Mouse (Mus musculus): ENCODE data around the gene Arl15. TPM values are rescaled to one million over a fixed set of nuclear protein-coding genes. Genes with fewer than 3 reads are reported as not detected.

The Arl15 gene
- total and polyA plus RNA-seq, 2 experiments from 2014 or later: 13.6 to 32.6 TPM

GRCm38 (mm10) chr13:114003463-114003862 is 209.2 kb downstream of the Arl15 start:
- DNase-seq (ENCODE audit: low spot score) (no peak), ATAC-seq (no peak)
- no peaks in the 10 kb centered on the region for H3K36me3 ChIP-seq (ENCODE audit: insufficient read depth, low read length)
- 95% methylated on average over 10 of the region's 10 CpGs for WGBS
- H3K9ac ChIP-seq (replicated peaks; ENCODE audit: low read length): no peak overlapping the region
- H3K27ac ChIP-seq: no peak overlapping the region
- no peak overlapping the region for H3K4me3 ChIP-seq (ENCODE audit: low read length)
- no peak for TF ChIP-seq CTCF (IDR thresholded peaks at IDR 0.05; ENCODE audit: low read depth)
- H3K4me1 ChIP-seq (ENCODE audit: insufficient read depth, low read length): no peaks in the 10 kb centered on the region
- no peak overlapping the region for H3K4me2 ChIP-seq (ENCODE audit: low read depth, low read length)
- no peaks in the 10 kb centered on the region for H3K9me3 ChIP-seq (ENCODE audit: low read length)
- no peaks in the 10 kb centered on the region for H3K27me3 ChIP-seq (ENCODE audit: insufficient read depth, low read length)

GRCm38 (mm10) chr13:114004191-114004590 is 209.9 kb downstream of the Arl15 start:
- Histone ChIP-seq H3K9ac (replicated peaks; ENCODE audit: low read length) (no peak overlapping the region), H3K27me3 (ENCODE audit: insufficient read depth, low read length) (no peaks in the 10 kb centered on the region), H3K36me3 (ENCODE audit: insufficient read depth, low read length) (no peaks in the 10 kb centered on the region), H3K9me3 (ENCODE audit: low read length) (no peaks in the 10 kb centered on the region), H3K4me2 (ENCODE audit: low read depth, low read length) (no peak overlapping the region), H3K27ac (no peak overlapping the region), H3K4me1 (ENCODE audit: insufficient read depth, low read length) (no peaks in the 10 kb centered on the region), H3K4me3 (ENCODE audit: low read length) (no peak overlapping the region)
- WGBS: 69% methylated on average over 6 of the region's 6 CpGs
- no peak for ATAC-seq
- TF ChIP-seq CTCF (IDR thresholded peaks at IDR 0.05; ENCODE audit: low read depth): no peak
- no peak for DNase-seq (ENCODE audit: low spot score)

- Histone ChIP-seq H3K27me3 (ENCODE audit: insufficient read depth, low read length) (no peaks in the 10 kb centered on the region), H3K27ac (no peak overlapping the region), H3K4me1 (ENCODE audit: insufficient read depth, low read length) (no peaks in the 10 kb centered on the region), H3K36me3 (ENCODE audit: insufficient read depth, low read length) (no peaks in the 10 kb centered on the region), H3K4me2 (ENCODE audit: low read depth, low read length) (no peak overlapping the region), H3K9ac (replicated peaks; ENCODE audit: low read length) (no peak overlapping the region), H3K4me3 (ENCODE audit: low read length) (no peak overlapping the region), H3K9me3 (ENCODE audit: low read length) (no peaks in the 10 kb centered on the region)
- ATAC-seq (no peak), DNase-seq (ENCODE audit: low spot score) (no peak)
- no peak for TF ChIP-seq CTCF (IDR thresholded peaks at IDR 0.05; ENCODE audit: low read depth)
- 69% methylated on average over 9 of the region's 9 CpGs for WGBS
These were observed 215.5 kb downstream of the Arl15 start for GRCm38 (mm10) chr13:114009786-114010185.

GRCm38 (mm10) chr13:114010521-114010920 is 216.2 kb downstream of the Arl15 start:
- ATAC-seq: no peak
- 82% methylated on average over 9 of the region's 9 CpGs for WGBS

GRCm38 (mm10) chr13:114011019-114011418 is 216.7 kb downstream of the Arl15 start:
- Histone ChIP-seq H3K27me3 (ENCODE audit: insufficient read depth, low read length) (no peaks in the 10 kb centered on the region), H3K36me3 (ENCODE audit: insufficient read depth, low read length) (no peaks in the 10 kb centered on the region), H3K9ac (replicated peaks; ENCODE audit: low read length) (no peak overlapping the region), H3K4me3 (ENCODE audit: low read length) (no peak overlapping the region), H3K4me2 (ENCODE audit: low read depth, low read length) (no peak overlapping the region), H3K9me3 (ENCODE audit: low read length) (no peaks in the 10 kb centered on the region), H3K4me1 (ENCODE audit: insufficient read depth, low read length) (no peaks in the 10 kb centered on the region), H3K27ac (no peak overlapping the region)
- DNase-seq (ENCODE audit: low spot score) (peak; percentile 32), ATAC-seq (peak; percentile 63; the same call in 1 of the 2 replicates)
- no peak for TF ChIP-seq CTCF (IDR thresholded peaks at IDR 0.05; ENCODE audit: low read depth)
- WGBS: 27% methylated on average over 12 of the region's 12 CpGs

More at GRCm38 (mm10) chr13:114010521-114010920, 216.2 kb downstream of the Arl15 start:
- H3K27ac ChIP-seq: no peak overlapping the region
- no peak for DNase-seq (ENCODE audit: low spot score)
- H3K4me1 ChIP-seq (ENCODE audit: insufficient read depth, low read length): no peaks in the 10 kb centered on the region
- no peaks in the 10 kb centered on the region for H3K36me3 ChIP-seq (ENCODE audit: insufficient read depth, low read length)
- H3K27me3 ChIP-seq (ENCODE audit: insufficient read depth, low read length): no peaks in the 10 kb centered on the region
- no peak overlapping the region for H3K4me3 ChIP-seq (ENCODE audit: low read length)
- H3K9me3 ChIP-seq (ENCODE audit: low read length): no peaks in the 10 kb centered on the region
- no peak for TF ChIP-seq CTCF (IDR thresholded peaks at IDR 0.05; ENCODE audit: low read depth)
- H3K9ac ChIP-seq (replicated peaks; ENCODE audit: low read length): no peak overlapping the region
- no peak overlapping the region for H3K4me2 ChIP-seq (ENCODE audit: low read depth, low read length)

GRCm38 (mm10) chr13:114017928-114018327 is 223.6 kb downstream of the Arl15 start:
- Histone ChIP-seq H3K4me1 (ENCODE audit: insufficient read depth, low read length) (no peaks in the 10 kb centered on the region), H3K27ac (no peak overlapping the region), H3K27me3 (ENCODE audit: insufficient read depth, low read length) (no peaks in the 10 kb centered on the region), H3K9ac (replicated peaks; ENCODE audit: low read length) (no peak overlapping the region), H3K36me3 (ENCODE audit: insufficient read depth, low read length) (no peaks in the 10 kb centered on the region), H3K4me2 (ENCODE audit: low read depth, low read length) (no peak overlapping the region), H3K4me3 (ENCODE audit: low read length) (no peak overlapping the region), H3K9me3 (ENCODE audit: low read length) (no peaks in the 10 kb centered on the region)
- WGBS: 82% methylated on average over 8 of the region's 8 CpGs
- no peak for DNase-seq (ENCODE audit: low spot score)
- ATAC-seq: no peak
- no peak for TF ChIP-seq CTCF (IDR thresholded peaks at IDR 0.05; ENCODE audit: low read depth)

- WGBS: 98% methylated on average over 7 of the region's 7 CpGs
- no peaks in the 10 kb centered on the region for H3K4me1 ChIP-seq (ENCODE audit: insufficient read depth, low read length)
- H3K27me3 ChIP-seq (ENCODE audit: insufficient read depth, low read length): no peaks in the 10 kb centered on the region
- H3K9ac ChIP-seq (replicated peaks; ENCODE audit: low read length): no peak overlapping the region
- ATAC-seq: no peak
- H3K4me2 ChIP-seq (ENCODE audit: low read depth, low read length): no peak overlapping the region
- no peaks in the 10 kb centered on the region for H3K36me3 ChIP-seq (ENCODE audit: insufficient read depth, low read length)
- H3K27ac ChIP-seq: no peak overlapping the region
- H3K4me3 ChIP-seq (ENCODE audit: low read length): no peak overlapping the region
- no peak for DNase-seq (ENCODE audit: low spot score)
- TF ChIP-seq CTCF (IDR thresholded peaks at IDR 0.05; ENCODE audit: low read depth): no peak
- no peaks in the 10 kb centered on the region for H3K9me3 ChIP-seq (ENCODE audit: low read length)
These were observed 229.2 kb downstream of the Arl15 start for GRCm38 (mm10) chr13:114023541-114023940.

All from hindbrain, postnatal 0 days (tissue).